Comparison of ENCODE assay signal across 19 mouse cellular contexts in the genomic region with DNA sequence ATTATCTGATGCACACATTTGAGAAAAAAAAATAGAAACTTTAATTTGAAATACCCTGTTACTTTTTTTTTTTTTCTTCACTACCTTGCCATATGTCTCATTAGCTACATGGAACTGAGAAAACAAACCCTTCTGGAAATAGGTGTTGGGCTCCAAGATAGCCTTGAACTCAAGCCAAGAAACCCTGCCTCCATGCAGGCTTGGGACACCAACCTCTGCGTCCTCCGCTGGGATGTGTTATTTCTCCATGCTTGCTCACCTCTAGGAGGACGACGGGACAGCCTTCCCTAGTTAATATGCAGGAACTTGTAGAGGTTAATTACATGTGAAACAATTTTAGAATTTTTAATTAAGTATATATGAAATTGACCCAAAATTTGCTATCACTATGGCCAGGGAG.
DNase-seq lines count a peak whose midpoint lies in the region; ATAC-seq and TF ChIP-seq lines count a peak whose summit lies in the region.
"Had no signal": no experiment of that assay in that cellular context is flagged by ENCODE, and none has a peak within 500 bp of the region (broad histone marks: within the 10 kb centered on the region; RNA-seq: fewer than 3 reads in every experiment).

No protein-coding gene starts in this region.

- H3K9ac ChIP-seq in forebrain, embryonic 13.5 days: no peak overlapping the region
- no peak overlapping the region for H3K9ac ChIP-seq in forebrain, postnatal 0 days
- H3K9ac ChIP-seq: embryonic facial prominence, embryonic 13.5 days; forebrain, embryonic 15.5 days; heart, embryonic 12.5 days; hindbrain, embryonic 14.5 days; intestine, embryonic 15.5 days had no signal

- H3K9me3 ChIP-seq in forebrain, embryonic 13.5 days (replicated peaks): no peaks in the 10 kb centered on the region
- no peaks in the 10 kb centered on the region for H3K9me3 ChIP-seq in forebrain, postnatal 0 days (ENCODE audit: low read length)
- H3K9me3 ChIP-seq: embryonic facial prominence, embryonic 13.5 days; forebrain, embryonic 15.5 days; heart, embryonic 12.5 days; hindbrain, embryonic 10.5 days; intestine, embryonic 15.5 days had no signal

- no peaks in the 10 kb centered on the region for H3K4me1 ChIP-seq in cerebellum, adult 2 months (ENCODE audit: control insufficient read depth, insufficient read depth, low read length)
- H3K4me1 ChIP-seq in forebrain, embryonic 13.5 days: no peaks in the 10 kb centered on the region
- no peaks in the 10 kb centered on the region for H3K4me1 ChIP-seq in forebrain, postnatal 0 days (ENCODE audit: insufficient read depth)
- H3K4me1 ChIP-seq: embryonic facial prominence, embryonic 13.5 days; forebrain, embryonic 15.5 days; heart, embryonic 12.5 days; hindbrain, embryonic 10.5 days; intestine, embryonic 15.5 days had no signal

- no peak for TF ChIP-seq POLR2A in cerebellum, adult 2 months (IDR thresholded peaks at IDR 0.05; ENCODE audit: borderline replicate concordance, insufficient read depth, low read length)

- TF ChIP-seq CTCF in cerebellum, adult 2 months (IDR thresholded peaks at IDR 0.05; ENCODE audit: borderline replicate concordance, insufficient read depth, low read depth, low read length): 0 out of 2 replicates have a peak, but pooled peaks have one; percentile 6
- TF ChIP-seq CTCF in forebrain, postnatal 0 days (IDR thresholded peaks at IDR 0.05; ENCODE audit: low read depth): no peak

- 5% methylated on average over 4 of the region's 4 CpGs for WGBS in cerebellum, adult 2 months
- WGBS in forebrain, embryonic 13.5 days: 80% methylated on average over 4 of the region's 4 CpGs
- 69% methylated on average over 4 of the region's 4 CpGs for WGBS in forebrain, postnatal 0 days

- no peaks in the 10 kb centered on the region for H3K27me3 ChIP-seq in cerebellum, adult 2 months (ENCODE audit: control insufficient read depth, insufficient read depth, low read length)
- H3K27me3 ChIP-seq in forebrain, embryonic 13.5 days: no peaks in the 10 kb centered on the region
- no peaks in the 10 kb centered on the region for H3K27me3 ChIP-seq in forebrain, postnatal 0 days (ENCODE audit: insufficient read depth, low read length)
- H3K27me3 ChIP-seq: CH12.LX; embryonic facial prominence, embryonic 13.5 days; forebrain, embryonic 15.5 days; heart, embryonic 12.5 days; intestine, embryonic 15.5 days; Patski had no signal

- H3K4me2 ChIP-seq in forebrain, embryonic 13.5 days: no peak overlapping the region
- no peak overlapping the region for H3K4me2 ChIP-seq in forebrain, postnatal 0 days (ENCODE audit: low read depth)
- H3K4me2 ChIP-seq: embryonic facial prominence, embryonic 13.5 days; forebrain, embryonic 15.5 days; heart, embryonic 12.5 days; hindbrain, embryonic 14.5 days; intestine, embryonic 15.5 days had no signal

- intact Hi-C loops in left cerebral cortex, postnatal 4 days (cut with DNase I): no loop called here
- intact Hi-C loops in left cerebral cortex, postnatal 36 days (cut with DNase I): no loop called here

- no peak overlapping the region for H3K4me3 ChIP-seq in cerebellum, adult 2 months (replicated peaks; ENCODE audit: insufficient read depth, low read depth, low read length)
- H3K4me3 ChIP-seq in forebrain, embryonic 13.5 days: no peak overlapping the region
- H3K4me3 ChIP-seq in forebrain, postnatal 0 days (ENCODE audit: low read depth, low read length): no peak overlapping the region
- H3K4me3 ChIP-seq: embryonic facial prominence, embryonic 13.5 days; forebrain, embryonic 15.5 days; heart, embryonic 12.5 days; hindbrain, embryonic 10.5 days; intestine, embryonic 15.5 days had no signal

- peak in 1 of 2 experiments; percentile 55 for DNase-seq in cerebellum, adult 2 months
- no peak for DNase-seq in cerebellum, adult 9-10 months
- DNase-seq in forebrain, postnatal 0 days: no peak
- peak; percentile 3 for DNase-seq in left cerebral cortex, postnatal 4 days
- DNase-seq in left cerebral cortex, postnatal 36 days (ENCODE audit: low spot score in 2 of 2): no peak
- DNase-seq in kidney, adult 9 months: no peak
- DNase-seq: adrenal gland, adult 2 months; gastrocnemius, postnatal 10 days; kidney, adult 18-20 months had no signal

- H3K36me3 ChIP-seq in forebrain, embryonic 13.5 days (ENCODE audit: poor library complexity, severe bottlenecking): no peaks in the 10 kb centered on the region
- H3K36me3 ChIP-seq in forebrain, postnatal 0 days (ENCODE audit: insufficient read depth): no peaks in the 10 kb centered on the region
- H3K36me3 ChIP-seq: embryonic facial prominence, embryonic 13.5 days; forebrain, embryonic 15.5 days; hindbrain, embryonic 10.5 days; intestine, embryonic 15.5 days had no signal

- peak; percentile 48; the same call in 1 of the 2 replicates for ATAC-seq in forebrain, embryonic 13.5 days
- ATAC-seq in forebrain, postnatal 0 days: no peak
- ATAC-seq: activated CD4-positive, CD25-positive, alpha-beta regulatory T cell, adult 4 months; forebrain, embryonic 15.5 days; Patski had no signal

- no peak overlapping the region for H3K27ac ChIP-seq in cerebellum, adult 2 months (ENCODE audit: insufficient read depth, low read length)
- no peak overlapping the region for H3K27ac ChIP-seq in forebrain, embryonic 13.5 days
- H3K27ac ChIP-seq in forebrain, postnatal 0 days (ENCODE audit: low read depth, low read length): no peak overlapping the region
- H3K27ac ChIP-seq: embryonic facial prominence, embryonic 13.5 days; forebrain, embryonic 15.5 days; hindbrain, embryonic 10.5 days; hindbrain, embryonic 14.5 days; intestine, embryonic 15.5 days had no signal
